Mouse (Mus musculus): Measurements from ENCODE around the gene Gm14190. TPM values are rescaled to one million over a fixed set of nuclear protein-coding genes. Genes with fewer than 3 reads are reported as not detected.
"Not testable (repeated sequence)": the region's sequence is repeated elsewhere in the genome, so short reads cannot be mapped to it uniquely, and the experiment has no call there.

Gene Gm14190
- polyA plus RNA-seq, 1 experiment from 2014 or later, result not detected

DNA sequence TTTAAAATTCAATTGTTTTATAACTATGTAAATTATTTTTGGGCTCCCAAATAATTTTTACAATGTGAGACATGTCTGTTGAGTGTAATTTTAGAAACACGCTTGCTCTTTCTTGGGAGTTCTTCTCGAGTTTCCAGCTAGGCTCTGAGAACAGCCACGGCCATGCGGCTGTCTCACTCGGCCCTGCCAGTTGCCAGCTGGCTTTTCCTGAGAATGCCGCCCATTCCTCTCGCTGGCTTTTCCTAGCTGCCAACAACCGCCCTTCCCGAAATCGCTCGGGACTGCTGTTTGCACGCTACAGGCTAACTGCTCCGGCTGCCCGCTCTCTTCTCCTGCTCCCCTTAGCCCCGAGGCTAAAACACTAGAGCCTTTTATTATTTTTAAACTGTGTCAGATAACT, 44.1 kb downstream of the Gm14190 start:
- Histone ChIP-seq H3K4me2 (replicated peaks) (no peak overlapping the region), H3K9ac (no peak overlapping the region), H3K27me3 (no peaks in the 10 kb centered on the region), H3K9me3 (no peaks in the 10 kb centered on the region), H3K4me3 (no peak overlapping the region), H3K27ac (no peak overlapping the region), H3K36me3 (no peaks in the 10 kb centered on the region), H3K4me1 (no peaks in the 10 kb centered on the region)
- no peak for ATAC-seq (ENCODE audit: insufficient number of reproducible peaks, insufficient read depth, low FRiP score, low TSS enrichment)
- WGBS, result 79% methylated on average over 15 of the region's 15 CpGs

DNA sequence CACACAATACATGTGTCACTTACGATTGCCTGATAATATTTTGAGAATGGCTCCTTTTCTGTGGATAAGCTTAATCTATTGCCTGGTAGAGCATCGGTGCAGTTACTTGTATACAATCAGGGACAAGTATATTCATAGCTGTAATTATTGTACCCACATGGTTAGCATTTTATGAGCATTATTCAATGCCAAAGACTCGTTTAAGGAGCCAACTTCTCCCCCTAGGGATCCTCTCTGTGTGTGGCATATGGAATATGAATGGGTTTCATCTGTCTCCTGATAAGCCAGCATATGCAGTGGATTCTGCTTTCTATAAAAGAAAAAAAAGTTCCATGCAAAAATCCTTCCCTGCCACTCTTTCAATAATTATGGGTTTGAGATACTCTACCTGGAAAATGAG, 46.2 kb downstream of the Gm14190 start:
- no peak overlapping the region for H3K9ac ChIP-seq
- H3K4me1 ChIP-seq, result 0 out of 2 replicates have a peak, but pooled peaks cover 3% of the 10 kb centered on the region
- no peaks in the 10 kb centered on the region for H3K36me3 ChIP-seq
- H3K4me3 ChIP-seq, result no peak overlapping the region
- no peak overlapping the region for H3K4me2 ChIP-seq (replicated peaks)
- no peak overlapping the region for H3K27ac ChIP-seq
- H3K9me3 ChIP-seq, result no peaks in the 10 kb centered on the region
- H3K27me3 ChIP-seq, result no peaks in the 10 kb centered on the region
- WGBS, result 74% methylated on average over 3 of the region's 3 CpGs
- ATAC-seq (ENCODE audit: insufficient number of reproducible peaks, insufficient read depth, low FRiP score, low TSS enrichment), result no peak

DNA sequence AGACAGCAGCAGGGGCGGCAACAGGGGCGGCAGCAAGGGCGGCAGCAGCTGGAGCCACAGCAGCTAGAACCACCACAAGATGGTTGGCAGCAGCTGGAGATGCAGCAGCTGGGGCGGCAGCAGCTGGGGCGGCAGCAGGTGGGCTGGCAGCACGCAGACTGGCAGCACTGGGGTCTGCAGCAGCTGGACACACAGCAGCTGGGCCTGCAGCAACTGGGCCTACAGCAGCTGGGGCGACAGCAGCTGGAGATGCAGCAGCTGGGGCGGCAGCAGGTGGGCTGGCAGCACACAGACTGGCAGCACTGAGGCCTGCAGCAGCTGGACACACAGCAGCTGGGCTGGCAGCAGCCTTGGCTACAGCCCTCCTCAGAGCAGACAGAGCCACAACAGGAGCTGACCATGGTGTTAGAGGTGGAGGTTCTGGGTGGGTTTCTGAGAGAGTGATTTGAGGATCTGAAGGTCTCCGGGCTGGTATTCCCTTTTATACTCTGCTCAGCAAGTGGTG, 46.9 kb downstream of the Gm14190 start, which contains the start of gene Krtap4-7:
Gene Krtap4-7 (minus strand): TSS at position 455 of the 505 bp plus-strand sequence.
- H3K36me3 ChIP-seq, H3K4me3 ChIP-seq: not testable (repeated sequence)
- 84% methylated on average over 9 of the region's 9 CpGs for WGBS

DNA sequence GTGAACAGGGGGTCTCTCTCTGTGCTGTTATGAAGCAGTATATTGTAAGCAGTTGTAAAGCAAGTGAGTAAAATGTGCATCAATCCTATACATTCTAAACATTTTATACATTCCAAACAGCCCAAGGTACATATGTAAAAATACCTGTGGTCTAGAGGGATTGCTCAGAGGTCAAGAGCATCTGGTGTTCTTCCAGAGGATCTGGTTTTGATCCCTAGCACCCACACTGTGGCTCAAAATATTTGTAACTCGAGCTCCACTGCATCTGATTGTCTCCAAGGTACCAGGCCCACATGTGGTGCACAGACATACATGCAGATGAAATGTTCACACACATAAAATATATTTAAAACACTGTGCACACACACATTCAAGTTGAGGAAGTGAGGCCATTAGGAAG, 49.6 kb downstream of the Gm14190 start:
- H3K4me3 ChIP-seq, result no peak overlapping the region
- H3K36me3 ChIP-seq, result no peaks in the 10 kb centered on the region
- H3K4me1 ChIP-seq, result 0 out of 2 replicates have a peak, but pooled peaks cover 3% of the 10 kb centered on the region
- H3K9me3 ChIP-seq, result no peaks in the 10 kb centered on the region
- WGBS, result 23% methylated on average over 1 of the region's 1 CpGs
- H3K27ac ChIP-seq, result no peak overlapping the region
- no peak for ATAC-seq (ENCODE audit: insufficient number of reproducible peaks, insufficient read depth, low FRiP score, low TSS enrichment)
- no peak overlapping the region for H3K4me2 ChIP-seq (replicated peaks)
- H3K9ac ChIP-seq, result no peak overlapping the region
- H3K27me3 ChIP-seq, result no peaks in the 10 kb centered on the region

More for the DNA sequence above, 46.9 kb downstream of the Gm14190 start, which contains the start of gene Krtap4-7:
- not testable (repeated sequence) for ATAC-seq (ENCODE audit: insufficient number of reproducible peaks, insufficient read depth, low FRiP score, low TSS enrichment); H3K27ac ChIP-seq; H3K27me3 ChIP-seq; H3K9me3 ChIP-seq; H3K4me1 ChIP-seq; H3K9ac ChIP-seq; H3K4me2 ChIP-seq (replicated peaks)

Other genes starting within 250 kb of the Gm14190 start
- gene Krt23, start 197.6 kb downstream of the Gm14190 start, polyA plus RNA-seq (2016; fragmentation: Nextera tagmentation; extraction: Ambion mirVana), result 0.61 and 2.4 TPM in 2 replicates
- not detected in 2 replicates for gene Krt39, start 169.4 kb downstream of the Gm14190 start, polyA plus RNA-seq (2016; fragmentation: Nextera tagmentation; extraction: Ambion mirVana)
- not detected in 2 replicates for gene Krt40, start 147.6 kb downstream of the Gm14190 start, polyA plus RNA-seq (2016; fragmentation: Nextera tagmentation; extraction: Ambion mirVana)
- gene Krtap3-3, start 139.9 kb downstream of the Gm14190 start, polyA plus RNA-seq (2016; fragmentation: Nextera tagmentation; extraction: Ambion mirVana), result not detected in 2 replicates
- not detected in 2 replicates for gene Krtap3-2, start 133.9 kb downstream of the Gm14190 start, polyA plus RNA-seq (2016; fragmentation: Nextera tagmentation; extraction: Ambion mirVana)
- not detected in 2 replicates for gene Gm11939, start 131.3 kb downstream of the Gm14190 start, polyA plus RNA-seq (2016; fragmentation: Nextera tagmentation; extraction: Ambion mirVana)
- gene Krtap3-1, start 124.1 kb downstream of the Gm14190 start, polyA plus RNA-seq (2016; fragmentation: Nextera tagmentation; extraction: Ambion mirVana), result not detected in 2 replicates
- not detected in 2 replicates for gene Krtap1-5, start 109.7 kb downstream of the Gm14190 start, polyA plus RNA-seq (2016; fragmentation: Nextera tagmentation; extraction: Ambion mirVana)
- not detected in 2 replicates for gene Krtap1-4, start 107.1 kb downstream of the Gm14190 start, polyA plus RNA-seq (2016; fragmentation: Nextera tagmentation; extraction: Ambion mirVana)
- not detected in 2 replicates for gene Krtap1-3, start 99.4 kb downstream of the Gm14190 start, polyA plus RNA-seq (2016; fragmentation: Nextera tagmentation; extraction: Ambion mirVana)
- not detected in 2 replicates for gene Krtap9-3, start 92.6 kb downstream of the Gm14190 start, polyA plus RNA-seq (2016; fragmentation: Nextera tagmentation; extraction: Ambion mirVana)
- gene Gm11938, start 87.4 kb downstream of the Gm14190 start, polyA plus RNA-seq (2016; fragmentation: Nextera tagmentation; extraction: Ambion mirVana), result not detected in 2 replicates
- not detected in 2 replicates for gene Gm11937, start 80.6 kb downstream of the Gm14190 start, polyA plus RNA-seq (2016; fragmentation: Nextera tagmentation; extraction: Ambion mirVana)
- gene Krtap2-4, start 75.9 kb downstream of the Gm14190 start, polyA plus RNA-seq (2016; fragmentation: Nextera tagmentation; extraction: Ambion mirVana), result not detected in 2 replicates
- gene Gm11562, start 70.3 kb downstream of the Gm14190 start, polyA plus RNA-seq (2016; fragmentation: Nextera tagmentation; extraction: Ambion mirVana), result not detected in 2 replicates
- gene Krtap4-1, start 62.5 kb downstream of the Gm14190 start, polyA plus RNA-seq (2016; fragmentation: Nextera tagmentation; extraction: Ambion mirVana), result not detected in 2 replicates
- gene Krtap4-2, start 55.7 kb downstream of the Gm14190 start, polyA plus RNA-seq (2016; fragmentation: Nextera tagmentation; extraction: Ambion mirVana), result not detected in 2 replicates
- gene Krtap4-7, start 46.7 kb downstream of the Gm14190 start, polyA plus RNA-seq (2016; fragmentation: Nextera tagmentation; extraction: Ambion mirVana), result not detected in 2 replicates
- not detected in 2 replicates for gene Gm11555, start 40.5 kb downstream of the Gm14190 start, polyA plus RNA-seq (2016; fragmentation: Nextera tagmentation; extraction: Ambion mirVana)
- gene Gm11563, start 31.8 kb downstream of the Gm14190 start, polyA plus RNA-seq (2016; fragmentation: Nextera tagmentation; extraction: Ambion mirVana), result not detected in 2 replicates
- gene Krtap4-6, start 24.8 kb downstream of the Gm14190 start, polyA plus RNA-seq (2016; fragmentation: Nextera tagmentation; extraction: Ambion mirVana), result not detected in 2 replicates
- not detected in 2 replicates for gene Gm14180, start 43.5 kb upstream of the Gm14190 start, polyA plus RNA-seq (2016; fragmentation: Nextera tagmentation; extraction: Ambion mirVana)
- not detected in 2 replicates for gene Gm11595, start 82.2 kb upstream of the Gm14190 start, polyA plus RNA-seq (2016; fragmentation: Nextera tagmentation; extraction: Ambion mirVana)
- gene Krtap4-8, start 90.0 kb upstream of the Gm14190 start, polyA plus RNA-seq (2016; fragmentation: Nextera tagmentation; extraction: Ambion mirVana), result not detected in 2 replicates
- not detected in 2 replicates for gene Krtap4-9, start 94.5 kb upstream of the Gm14190 start, polyA plus RNA-seq (2016; fragmentation: Nextera tagmentation; extraction: Ambion mirVana)
- gene Gm11596, start 102.7 kb upstream of the Gm14190 start, polyA plus RNA-seq (2016; fragmentation: Nextera tagmentation; extraction: Ambion mirVana), result not detected in 2 replicates
- gene Gm11569, start 108.2 kb upstream of the Gm14190 start, polyA plus RNA-seq (2016; fragmentation: Nextera tagmentation; extraction: Ambion mirVana), result not detected in 2 replicates
- not detected in 2 replicates for gene Gm11554, start 113.7 kb upstream of the Gm14190 start, polyA plus RNA-seq (2016; fragmentation: Nextera tagmentation; extraction: Ambion mirVana)
- not detected in 2 replicates for gene Krtap4-13, start 119.2 kb upstream of the Gm14190 start, polyA plus RNA-seq (2016; fragmentation: Nextera tagmentation; extraction: Ambion mirVana)
- gene Gm11564, start 124.9 kb upstream of the Gm14190 start, polyA plus RNA-seq (2016; fragmentation: Nextera tagmentation; extraction: Ambion mirVana), result not detected in 2 replicates
- gene 2300003K06Rik, start 147.3 kb upstream of the Gm14190 start, polyA plus RNA-seq (2016; fragmentation: Nextera tagmentation; extraction: Ambion mirVana), result not detected in 2 replicates
- not detected in 2 replicates for gene Krtap4-16, start 160.9 kb upstream of the Gm14190 start, polyA plus RNA-seq (2016; fragmentation: Nextera tagmentation; extraction: Ambion mirVana)
- gene Gm11568, start 167.2 kb upstream of the Gm14190 start, polyA plus RNA-seq (2016; fragmentation: Nextera tagmentation; extraction: Ambion mirVana), result not detected in 2 replicates
- gene Gm11559, start 173.7 kb upstream of the Gm14190 start, polyA plus RNA-seq (2016; fragmentation: Nextera tagmentation; extraction: Ambion mirVana), result not detected in 2 replicates
- gene Krtap9-1, start 182.6 kb upstream of the Gm14190 start, polyA plus RNA-seq (2016; fragmentation: Nextera tagmentation; extraction: Ambion mirVana), result not detected in 2 replicates
- not detected in 2 replicates for gene Gm11567, start 188.4 kb upstream of the Gm14190 start, polyA plus RNA-seq (2016; fragmentation: Nextera tagmentation; extraction: Ambion mirVana)
- gene Krtap31-1, start 217.2 kb upstream of the Gm14190 start, polyA plus RNA-seq (2016; fragmentation: Nextera tagmentation; extraction: Ambion mirVana), result not detected in 2 replicates
- not detected in 2 replicates for gene Gm11565, start 224.0 kb upstream of the Gm14190 start, polyA plus RNA-seq (2016; fragmentation: Nextera tagmentation; extraction: Ambion mirVana)
- not detected in 2 replicates for gene Krtap31-2, start 245.6 kb upstream of the Gm14190 start, polyA plus RNA-seq (2016; fragmentation: Nextera tagmentation; extraction: Ambion mirVana)

Measured in embryonic facial prominence, embryonic 12.5 days (tissue).